Mouse (Mus musculus): ENCODE data around the gene Pdlim1. TPM values are rescaled to one million over a fixed set of nuclear protein-coding genes. Genes with fewer than 3 reads are reported as not detected.

The Pdlim1 gene
- polyA plus RNA-seq (2014; fragmentation: Illumina TruSeq; extraction: RNeasy Lipid Tissue Mini Kit (QIAGEN cat#74804); ENCODE audit: low read depth, low replicate concordance) = 2.1 TPM

GRCm38 (mm10) chr19:40271308-40271892 lies at the start of gene Pdlim1:
Pdlim1 (minus strand) TSS chr19:40271842.

GRCm38 (mm10) chr19:40187160-40187559 lies 84.5 kb downstream of the Pdlim1 start, which contains the start of gene Cyp2c70:
Cyp2c70 (minus strand) TSS chr19:40187333.

Other genes starting within 250 kb of the Pdlim1 start
- gene Cyp2c54, start 198.0 kb downstream of the Pdlim1 start, polyA plus RNA-seq (2014; fragmentation: Illumina TruSeq; extraction: RNeasy Lipid Tissue Mini Kit (QIAGEN cat#74804); ENCODE audit: low read depth, low replicate concordance) = 0.15 TPM
- 0.14 TPM for gene Cyp2c50, start 182.2 kb downstream of the Pdlim1 start, polyA plus RNA-seq (2014; fragmentation: Illumina TruSeq; extraction: RNeasy Lipid Tissue Mini Kit (QIAGEN cat#74804); ENCODE audit: low read depth, low replicate concordance)
- not detected for gene Cyp2c70, start 84.5 kb downstream of the Pdlim1 start, polyA plus RNA-seq (2014; fragmentation: Illumina TruSeq; extraction: RNeasy Lipid Tissue Mini Kit (QIAGEN cat#74804); ENCODE audit: low read depth, low replicate concordance)
- 29.3 TPM for gene Sorbs1, start 241.9 kb upstream of the Pdlim1 start, polyA plus RNA-seq (2014; fragmentation: Illumina TruSeq; extraction: RNeasy Lipid Tissue Mini Kit (QIAGEN cat#74804); ENCODE audit: low read depth, low replicate concordance)